Mouse (Mus musculus) R1 (cell line): ENCODE results near the gene Ksr2.

Source experiments
- DNase-seq: peaks from one replicate; pipeline ENCODE4 v3.0.0-alpha.2; 2018; ENCODE audit warnings: low read depth, low spot score

Ksr2 gene

GRCm38 (mm10) chr5:117779175-117779574 lies 365.4 kb downstream of the Ksr2 start:
- no peak for DNase-seq

GRCm38 (mm10) chr5:117780681-117781080 lies 366.9 kb downstream of the Ksr2 start, which contains the start of gene Nos1:
TSS of gene Nos1 (plus strand) at chr5:117781032.
- DNase-seq: no peak

GRCm38 (mm10) chr5:117781178-117781577 lies 367.4 kb downstream of the Ksr2 start:
- no peak for DNase-seq

GRCm38 (mm10) chr5:117790071-117790470 lies 376.3 kb downstream of the Ksr2 start:
- no peak for DNase-seq

- peak; percentile 9 for DNase-seq
Measured at GRCm38 (mm10) chr5:117791875-117792274, 378.1 kb downstream of the Ksr2 start.

- no peak for DNase-seq
Measured at GRCm38 (mm10) chr5:117800849-117801248, 387.0 kb downstream of the Ksr2 start.

GRCm38 (mm10) chr5:117802071-117802521 lies 388.3 kb downstream of the Ksr2 start:
- no peak for DNase-seq

- no peak for DNase-seq
Measured at GRCm38 (mm10) chr5:117803551-117803950, 389.8 kb downstream of the Ksr2 start.

GRCm38 (mm10) chr5:117810930-117811329 lies 397.1 kb downstream of the Ksr2 start:
- DNase-seq: no peak

GRCm38 (mm10) chr5:117818800-117819199 lies 405.0 kb downstream of the Ksr2 start:
- no peak for DNase-seq

GRCm38 (mm10) chr5:117820445-117820844 lies 406.6 kb downstream of the Ksr2 start:
- no peak for DNase-seq

GRCm38 (mm10) chr5:117823811-117824210 lies 410.0 kb downstream of the Ksr2 start:
- peak; percentile 86 for DNase-seq

- peak; percentile 68 for DNase-seq
Measured at GRCm38 (mm10) chr5:117824486-117824885, 410.7 kb downstream of the Ksr2 start.
